Mouse (Mus musculus): ENCODE measurements around the gene Dnah17.

DNA sequence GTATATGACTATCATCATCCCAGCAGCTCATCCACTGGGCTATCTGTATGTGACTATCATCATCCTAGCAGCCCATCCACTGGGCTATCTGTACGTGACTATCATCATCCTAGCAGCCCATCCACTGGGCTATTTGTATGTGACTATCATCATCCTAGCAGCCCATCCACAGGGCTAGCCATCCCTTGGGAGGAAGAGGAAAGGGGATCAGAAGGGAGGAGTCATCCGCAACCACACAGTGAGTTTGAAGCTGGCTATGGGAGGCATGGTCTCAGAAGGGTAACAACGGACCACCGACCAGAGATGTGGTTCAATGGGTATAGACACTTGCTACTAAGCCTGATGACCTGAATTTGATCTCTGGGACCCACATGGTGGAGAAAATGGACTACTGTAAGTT, 14.7 kb upstream of the Dnah17 start:
- no peak for TF ChIP-seq POLR2A (IDR thresholded peaks at IDR 0.05; ENCODE audit: extremely low read depth, insufficient read depth, low read length)
- no peak for TF ChIP-seq CTCF (IDR thresholded peaks at IDR 0.05; ENCODE audit: low read depth, low read length)
